Mouse (Mus musculus): Measurements from ENCODE around the gene Snx3. TPM values are rescaled to one million over a fixed set of nuclear protein-coding genes. Genes with fewer than 3 reads are reported as not detected.

The Snx3 gene
- polyA plus RNA-seq, 1 experiment: 363 TPM

DNA sequence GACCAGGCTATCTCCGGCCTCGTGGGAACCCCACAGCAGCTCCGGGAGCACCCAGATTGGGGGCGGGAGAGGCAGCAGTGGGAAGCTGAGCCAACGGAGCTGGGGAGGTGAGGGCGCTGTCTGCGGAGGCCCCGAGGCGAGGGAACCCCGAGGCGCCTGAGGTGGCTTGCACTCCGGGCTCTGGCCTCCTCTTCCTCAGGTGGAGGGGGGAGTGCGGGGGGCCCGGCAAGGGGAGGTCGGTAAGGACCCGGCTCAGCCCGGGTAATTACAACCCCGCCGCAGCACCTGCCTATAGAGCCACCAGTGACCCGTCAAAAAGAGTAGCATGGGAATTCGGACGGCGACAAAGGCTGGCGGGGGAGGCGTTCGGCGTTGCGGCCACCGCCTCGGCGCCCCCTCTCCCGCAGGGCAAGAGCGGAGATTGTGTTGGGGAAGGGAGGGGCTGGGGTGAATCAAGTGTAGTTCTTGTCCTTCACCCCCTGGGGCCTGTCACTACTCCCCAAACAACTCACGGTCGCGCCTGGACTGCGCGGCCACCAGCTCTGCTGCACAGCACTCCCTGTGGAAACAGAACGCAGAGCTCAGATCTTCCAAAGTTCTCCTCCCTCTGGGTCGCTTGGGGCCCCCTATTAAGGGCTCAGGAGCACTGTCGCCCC is 77.8 kb downstream of the Snx3 start:
- Histone ChIP-seq H3K4me3 (ENCODE audit: control insufficient read depth, low read depth, low read length) (no peak overlapping the region), H3K27ac (ENCODE audit: control insufficient read depth, insufficient read depth, low read depth, low read length) (no peak overlapping the region), H3K36me3 (ENCODE audit: control insufficient read depth, insufficient read depth, low read length) (no peaks in the 10 kb centered on the region)

DNA sequence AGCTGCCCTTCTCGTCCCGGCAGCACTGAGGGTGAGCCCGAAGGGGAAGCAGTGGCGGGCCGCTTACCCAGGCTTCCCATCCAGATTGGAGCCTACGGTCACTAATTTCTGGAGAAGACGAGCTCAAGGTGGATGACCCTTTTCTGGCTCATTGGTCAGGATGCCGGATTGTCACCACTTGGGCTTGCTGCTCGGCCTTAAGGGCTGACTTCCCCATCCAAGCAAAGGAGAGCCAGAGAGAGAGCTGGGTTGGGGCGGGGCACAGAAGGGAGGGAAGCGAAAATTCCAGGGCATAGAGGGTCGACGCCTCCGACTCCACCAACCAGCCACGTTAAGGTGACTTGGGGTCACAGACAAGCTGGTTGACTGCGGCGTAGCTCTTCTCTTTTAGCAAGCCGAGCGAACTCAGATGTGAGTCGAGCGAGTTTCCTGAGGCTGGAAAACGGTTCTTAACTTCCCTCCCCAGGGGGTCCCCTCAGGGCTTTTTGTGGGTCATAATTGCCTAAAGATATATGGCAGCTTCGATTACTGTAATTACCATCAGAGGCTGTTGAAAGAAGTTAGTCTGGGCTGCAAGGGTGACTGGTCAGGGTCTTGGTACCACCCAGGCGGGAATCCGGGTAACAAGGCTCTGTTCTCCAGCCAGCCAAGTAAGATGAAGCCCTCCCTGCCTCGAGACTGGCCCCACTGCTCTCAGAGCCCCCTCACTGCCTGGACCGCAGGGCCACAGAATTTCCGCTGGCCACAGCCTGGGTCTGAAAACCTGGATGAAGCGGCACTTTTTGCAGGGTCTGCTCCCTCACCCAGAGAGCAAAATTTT is 78.5 kb downstream of the Snx3 start:
- Histone ChIP-seq H3K4me1 (ENCODE audit: control insufficient read depth, insufficient read depth, low read length) (peaks cover 27% of the 10 kb centered on the region), H3K27ac (ENCODE audit: control insufficient read depth, insufficient read depth, low read depth, low read length) (no peak overlapping the region), H3K36me3 (ENCODE audit: control insufficient read depth, insufficient read depth, low read length) (no peaks in the 10 kb centered on the region), H3K4me3 (ENCODE audit: control insufficient read depth, low read depth, low read length) (no peak overlapping the region), H3K27me3 (ENCODE audit: control insufficient read depth, insufficient read depth, low read length) (peaks cover 21% of the 10 kb centered on the region)
- TF ChIP-seq POLR2A (IDR thresholded peaks at IDR 0.05; ENCODE audit: control insufficient read depth, low read depth, low read length) (no peak), CTCF (IDR thresholded peaks at IDR 0.05; ENCODE audit: control insufficient read depth, insufficient read depth, insufficient replicate concordance, low read depth, low read length) (no peak)

More for the DNA sequence above, 77.8 kb downstream of the Snx3 start:
- H3K27me3 ChIP-seq (ENCODE audit: control insufficient read depth, insufficient read depth, low read length): peaks cover 21% of the 10 kb centered on the region
- TF ChIP-seq CTCF (IDR thresholded peaks at IDR 0.05; ENCODE audit: control insufficient read depth, insufficient read depth, insufficient replicate concordance, low read depth, low read length) (no peak), POLR2A (IDR thresholded peaks at IDR 0.05; ENCODE audit: control insufficient read depth, low read depth, low read length) (no peak)
- peaks cover 27% of the 10 kb centered on the region for H3K4me1 ChIP-seq (ENCODE audit: control insufficient read depth, insufficient read depth, low read length)

- H3K4me1 ChIP-seq (ENCODE audit: control insufficient read depth, insufficient read depth, low read length): peaks cover 27% of the 10 kb centered on the region
- TF ChIP-seq CTCF (IDR thresholded peaks at IDR 0.05; ENCODE audit: control insufficient read depth, insufficient read depth, insufficient replicate concordance, low read depth, low read length): no peak
- no peak for TF ChIP-seq POLR2A (IDR thresholded peaks at IDR 0.05; ENCODE audit: control insufficient read depth, low read depth, low read length)
- no peak overlapping the region for H3K27ac ChIP-seq (ENCODE audit: control insufficient read depth, insufficient read depth, low read depth, low read length)
- no peaks in the 10 kb centered on the region for H3K36me3 ChIP-seq (ENCODE audit: control insufficient read depth, insufficient read depth, low read length)
- no peak overlapping the region for H3K4me3 ChIP-seq (ENCODE audit: control insufficient read depth, low read depth, low read length)
- peaks cover 21% of the 10 kb centered on the region for H3K27me3 ChIP-seq (ENCODE audit: control insufficient read depth, insufficient read depth, low read length)
Measured at GRCm38 (mm10) chr10:42580951-42581277, 79.1 kb downstream of the Snx3 start.

DNA sequence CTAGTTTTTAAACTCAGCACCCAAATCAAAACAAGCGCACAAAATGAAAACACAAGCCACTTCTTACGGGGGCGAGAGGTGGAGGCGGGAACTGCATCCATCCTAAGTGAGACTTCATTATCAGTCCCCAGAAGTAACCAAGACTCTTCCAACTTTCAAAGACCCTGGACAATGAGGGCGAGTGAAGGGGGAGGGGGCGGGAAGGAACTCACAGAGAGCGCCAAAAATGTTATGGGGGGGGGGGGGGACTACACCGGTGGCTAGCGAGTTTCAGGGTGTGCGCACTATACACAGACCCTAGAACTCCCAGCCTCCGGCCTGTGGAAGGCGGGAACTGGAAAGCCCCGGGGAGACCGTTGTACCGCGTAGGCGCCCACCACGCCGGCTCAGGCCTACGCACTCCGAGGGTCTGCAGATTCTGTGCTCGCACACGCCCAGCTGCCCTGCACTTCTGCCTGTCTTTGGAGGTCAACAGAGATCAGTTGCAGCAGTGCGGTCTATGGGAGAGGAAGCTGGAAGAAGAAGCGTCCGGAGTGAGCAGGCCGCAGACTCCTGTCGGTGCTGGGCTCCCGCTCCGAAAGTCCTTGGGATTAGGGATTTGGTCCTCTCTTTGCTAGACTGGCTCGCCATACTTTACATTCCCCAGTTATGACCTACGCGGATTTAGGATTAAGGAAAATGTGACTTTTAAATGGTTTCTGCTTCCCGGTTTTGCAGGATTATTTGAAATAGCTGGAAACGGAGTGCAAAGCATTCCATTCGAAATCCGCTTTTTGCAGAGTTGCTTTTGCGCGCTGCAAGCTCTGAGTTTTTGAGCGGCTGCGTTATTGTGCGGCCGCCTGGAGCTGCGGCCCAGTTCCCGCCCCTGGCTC is 80.1 kb downstream of the Snx3 start:
- H3K4me3 ChIP-seq (ENCODE audit: control insufficient read depth, low read depth, low read length): no peak overlapping the region
- H3K4me1 ChIP-seq (ENCODE audit: control insufficient read depth, insufficient read depth, low read length): peaks cover 27% of the 10 kb centered on the region
- TF ChIP-seq CTCF (IDR thresholded peaks at IDR 0.05; ENCODE audit: control insufficient read depth, insufficient read depth, insufficient replicate concordance, low read depth, low read length): no peak
- no peak for TF ChIP-seq POLR2A (IDR thresholded peaks at IDR 0.05; ENCODE audit: control insufficient read depth, low read depth, low read length)
- H3K36me3 ChIP-seq (ENCODE audit: control insufficient read depth, insufficient read depth, low read length): no peaks in the 10 kb centered on the region
- peaks cover 21% of the 10 kb centered on the region for H3K27me3 ChIP-seq (ENCODE audit: control insufficient read depth, insufficient read depth, low read length)
- H3K27ac ChIP-seq (ENCODE audit: control insufficient read depth, insufficient read depth, low read depth, low read length): no peak overlapping the region

GRCm38 (mm10) chr10:42582566-42583110 is 80.8 kb downstream of the Snx3 start:
- Histone ChIP-seq H3K4me3 (ENCODE audit: control insufficient read depth, low read depth, low read length) (no peak overlapping the region; the same call in 1 of the 2 replicates), H3K36me3 (ENCODE audit: control insufficient read depth, insufficient read depth, low read length) (no peaks in the 10 kb centered on the region), H3K4me1 (ENCODE audit: control insufficient read depth, insufficient read depth, low read length) (peaks cover 27% of the 10 kb centered on the region), H3K27ac (ENCODE audit: control insufficient read depth, insufficient read depth, low read depth, low read length) (no peak overlapping the region), H3K27me3 (ENCODE audit: control insufficient read depth, insufficient read depth, low read length) (peaks cover 21% of the 10 kb centered on the region)
- TF ChIP-seq POLR2A (IDR thresholded peaks at IDR 0.05; ENCODE audit: control insufficient read depth, low read depth, low read length) (no peak), CTCF (IDR thresholded peaks at IDR 0.05; ENCODE audit: control insufficient read depth, insufficient read depth, insufficient replicate concordance, low read depth, low read length) (no peak)

- H3K4me3 ChIP-seq (ENCODE audit: control insufficient read depth, low read depth, low read length): no peak within 1 kb of the TSS; the same call in 1 of the 2 replicates
- no peak within 1 kb of the TSS for H3K27ac ChIP-seq (ENCODE audit: control insufficient read depth, insufficient read depth, low read depth, low read length)
- peaks cover 27% of the 10 kb centered on the region for H3K4me1 ChIP-seq (ENCODE audit: control insufficient read depth, insufficient read depth, low read length)
- TF ChIP-seq POLR2A (IDR thresholded peaks at IDR 0.05; ENCODE audit: control insufficient read depth, low read depth, low read length) (no peak), CTCF (IDR thresholded peaks at IDR 0.05; ENCODE audit: control insufficient read depth, insufficient read depth, insufficient replicate concordance, low read depth, low read length) (no peak)
- H3K27me3 ChIP-seq (ENCODE audit: control insufficient read depth, insufficient read depth, low read length): peaks cover 19% of the 10 kb centered on the region
- H3K36me3 ChIP-seq (ENCODE audit: control insufficient read depth, insufficient read depth, low read length): no peaks in the 10 kb centered on the region
Measured at GRCm38 (mm10) chr10:42583157-42583872, 81.5 kb downstream of the Snx3 start, which contains the start of the genes Nr2e1 and Ostm1. TSS of gene Nr2e1 (minus strand) at chr10:42583632. TSS of gene Ostm1 (plus strand) at chr10:42583822.

Data from testis, adult 2 months (tissue).